Mouse (Mus musculus): ENCODE measurements around the gene Hsd3b4. TPM values are rescaled to one million over a fixed set of nuclear protein-coding genes. Genes with fewer than 3 reads are reported as not detected.
"Not testable (repeated sequence)": the region's sequence is repeated elsewhere in the genome, so short reads cannot be mapped to it uniquely, and the experiment has no call there.

Gene Hsd3b4
- polyA plus RNA-seq (2012; rRNA removed): not detected in 2 replicates

DNA sequence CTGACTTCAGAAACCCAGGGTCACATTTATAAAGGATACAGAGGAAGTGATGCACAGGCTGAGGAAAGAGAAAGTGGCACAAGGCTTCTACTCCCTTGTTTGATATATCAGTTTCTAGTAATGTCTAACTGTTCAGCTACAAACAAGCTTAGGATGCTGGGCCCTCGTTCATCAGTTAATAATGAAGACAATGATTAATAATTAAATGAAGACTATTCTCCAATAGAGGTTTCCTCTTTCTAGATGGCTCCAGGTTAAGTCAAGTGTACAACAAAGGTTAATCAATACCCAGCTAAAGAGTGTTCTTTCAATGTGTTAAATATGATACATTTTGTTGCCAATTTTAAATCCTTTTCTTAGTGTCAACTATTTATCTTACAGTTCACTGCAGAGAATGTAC is at the start of gene Hsd3b4:
TSS of gene Hsd3b4 (minus strand) at position 101 of the 400 bp plus-strand sequence.
- H3K27ac ChIP-seq (ENCODE audit: insufficient read depth, low read length); H3K4me3 ChIP-seq (ENCODE audit: insufficient read depth, low read length); H3K4me1 ChIP-seq (ENCODE audit: control insufficient read depth, insufficient read depth, low read length): not testable (repeated sequence)

- H3K4me1 ChIP-seq (ENCODE audit: control insufficient read depth, insufficient read depth, low read length); H3K27ac ChIP-seq (ENCODE audit: insufficient read depth, low read length); H3K4me3 ChIP-seq (ENCODE audit: insufficient read depth, low read length): not testable (repeated sequence)
These were observed 40.5 kb upstream of the Hsd3b4 start for GRCm38 (mm10) chr3:98550832-98551231.

DNA sequence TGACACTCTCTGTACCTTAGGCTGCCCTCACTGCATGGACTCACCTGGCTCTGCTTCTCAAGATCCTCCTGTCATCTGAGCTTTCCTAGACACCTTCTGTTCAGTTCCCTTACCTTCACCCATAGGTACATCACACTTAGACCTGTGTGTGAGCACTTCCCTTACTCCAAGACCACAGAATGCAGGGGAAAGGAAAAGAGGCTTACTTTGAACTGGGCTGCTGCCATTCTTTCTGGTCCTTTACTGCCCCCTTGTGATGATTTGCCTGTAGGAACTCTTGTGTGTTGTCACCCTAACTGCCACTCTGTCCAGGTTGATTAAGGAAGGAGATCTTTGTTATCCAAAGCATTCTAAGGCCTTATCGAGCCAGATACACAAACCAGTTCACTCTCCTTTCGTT is 39.9 kb upstream of the Hsd3b4 start:
- H3K4me1 ChIP-seq (ENCODE audit: control insufficient read depth, insufficient read depth, low read length); H3K27ac ChIP-seq (ENCODE audit: insufficient read depth, low read length); H3K4me3 ChIP-seq (ENCODE audit: insufficient read depth, low read length): not testable (repeated sequence)

GRCm38 (mm10) chr3:98548495-98548894 is 38.2 kb upstream of the Hsd3b4 start:
- not testable (repeated sequence) for H3K27ac ChIP-seq (ENCODE audit: insufficient read depth, low read length); H3K4me1 ChIP-seq (ENCODE audit: control insufficient read depth, insufficient read depth, low read length); H3K4me3 ChIP-seq (ENCODE audit: insufficient read depth, low read length)

- H3K4me3 ChIP-seq (ENCODE audit: insufficient read depth, low read length); H3K27ac ChIP-seq (ENCODE audit: insufficient read depth, low read length); H3K4me1 ChIP-seq (ENCODE audit: control insufficient read depth, insufficient read depth, low read length): not testable (repeated sequence)
These were observed 37.3 kb upstream of the Hsd3b4 start for GRCm38 (mm10) chr3:98547641-98548040.

GRCm38 (mm10) chr3:98524978-98525377 is 14.7 kb upstream of the Hsd3b4 start:
- not testable (repeated sequence) for H3K4me1 ChIP-seq (ENCODE audit: control insufficient read depth, insufficient read depth, low read length); H3K27ac ChIP-seq (ENCODE audit: insufficient read depth, low read length); H3K4me3 ChIP-seq (ENCODE audit: insufficient read depth, low read length)

- not testable (repeated sequence) for H3K4me1 ChIP-seq (ENCODE audit: control insufficient read depth, insufficient read depth, low read length); H3K27ac ChIP-seq (ENCODE audit: insufficient read depth, low read length); H3K4me3 ChIP-seq (ENCODE audit: insufficient read depth, low read length)
These were observed 14.2 kb upstream of the Hsd3b4 start for GRCm38 (mm10) chr3:98524552-98524951.

DNA sequence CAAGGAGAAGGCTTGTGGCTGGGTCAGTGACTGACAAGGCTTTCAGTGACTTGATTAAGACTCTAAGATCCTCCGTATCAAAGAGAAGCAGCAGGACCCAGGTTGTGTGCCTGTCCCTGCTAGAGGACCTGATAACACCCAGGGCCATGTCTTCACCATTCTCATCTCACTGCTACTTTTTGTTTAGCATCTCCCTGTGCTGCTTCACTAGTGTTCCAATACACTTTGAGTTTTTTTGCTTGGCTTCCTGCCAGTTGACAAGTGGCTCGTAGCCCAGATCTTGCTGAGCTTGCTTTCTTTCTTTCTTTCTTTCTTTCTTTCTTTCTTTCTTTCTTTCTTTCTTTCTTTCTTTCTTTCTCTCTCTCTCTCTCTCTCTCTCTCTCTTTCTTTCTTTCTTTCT is 12.5 kb upstream of the Hsd3b4 start:
- not testable (repeated sequence) for H3K4me1 ChIP-seq (ENCODE audit: control insufficient read depth, insufficient read depth, low read length); H3K27ac ChIP-seq (ENCODE audit: insufficient read depth, low read length); H3K4me3 ChIP-seq (ENCODE audit: insufficient read depth, low read length)

DNA sequence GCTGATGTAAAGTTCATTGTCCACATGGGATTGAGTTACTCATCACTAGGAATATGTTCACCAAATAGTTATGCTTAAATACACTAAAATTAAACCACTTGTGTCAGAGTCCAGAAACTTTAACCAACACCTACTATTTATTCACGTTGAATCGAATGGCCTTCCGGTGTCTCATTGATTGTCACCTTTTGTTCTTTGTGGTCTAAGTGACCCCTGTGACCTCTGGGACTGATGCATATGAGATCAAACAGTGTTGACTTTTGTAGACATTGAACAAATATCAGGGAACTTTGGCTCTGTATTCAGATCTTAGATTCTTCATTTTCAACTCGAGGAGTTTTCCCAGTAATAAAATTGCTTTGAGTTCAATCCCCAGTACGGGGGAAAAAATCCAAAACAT is 3.1 kb downstream of the Hsd3b4 start:
- not testable (repeated sequence) for H3K4me3 ChIP-seq (ENCODE audit: insufficient read depth, low read length); H3K27ac ChIP-seq (ENCODE audit: insufficient read depth, low read length); H3K4me1 ChIP-seq (ENCODE audit: control insufficient read depth, insufficient read depth, low read length)

- not testable (repeated sequence) for H3K27ac ChIP-seq (ENCODE audit: insufficient read depth, low read length); H3K4me3 ChIP-seq (ENCODE audit: insufficient read depth, low read length); H3K4me1 ChIP-seq (ENCODE audit: control insufficient read depth, insufficient read depth, low read length)
These were observed 12.9 kb downstream of the Hsd3b4 start for GRCm38 (mm10) chr3:98497401-98497800.

DNA sequence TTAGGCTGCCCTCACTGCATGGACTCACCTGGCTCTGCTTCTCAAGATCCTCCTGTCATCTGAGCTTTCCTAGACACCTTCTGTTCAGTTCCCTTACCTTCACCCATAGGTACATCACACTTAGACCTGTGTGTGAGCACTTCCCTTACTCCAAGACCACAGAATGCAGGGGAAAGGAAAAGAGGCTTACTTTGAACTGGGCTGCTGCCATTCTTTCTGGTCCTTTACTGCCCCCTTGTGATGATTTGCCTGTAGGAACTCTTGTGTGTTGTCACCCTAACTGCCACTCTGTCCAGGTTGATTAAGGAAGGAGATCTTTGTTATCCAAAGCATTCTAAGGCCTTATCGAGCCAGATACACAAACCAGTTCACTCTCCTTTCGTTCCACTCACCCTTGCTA is 13.6 kb downstream of the Hsd3b4 start:
- not testable (repeated sequence) for H3K4me1 ChIP-seq (ENCODE audit: control insufficient read depth, insufficient read depth, low read length); H3K4me3 ChIP-seq (ENCODE audit: insufficient read depth, low read length); H3K27ac ChIP-seq (ENCODE audit: insufficient read depth, low read length)

DNA sequence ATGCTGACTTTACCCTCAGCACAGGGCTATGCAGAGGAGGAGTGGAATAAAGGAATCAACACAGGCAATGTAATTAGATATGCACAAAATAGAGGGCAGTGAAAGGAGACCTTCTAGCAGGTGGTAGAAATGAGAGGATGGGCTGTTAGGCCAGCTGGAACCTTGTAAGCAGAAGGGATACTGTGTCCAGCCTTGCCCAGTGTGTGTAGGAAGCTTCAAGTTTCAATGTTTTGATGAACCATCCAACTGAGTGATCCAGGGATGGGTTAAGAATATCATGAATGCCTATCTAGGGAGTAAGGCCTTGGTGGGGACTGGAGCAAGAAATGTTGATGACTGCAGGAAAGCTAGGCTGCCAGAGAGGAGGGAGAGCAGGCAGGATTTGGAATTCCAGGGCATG is 15.3 kb downstream of the Hsd3b4 start:
- H3K27ac ChIP-seq (ENCODE audit: insufficient read depth, low read length); H3K4me1 ChIP-seq (ENCODE audit: control insufficient read depth, insufficient read depth, low read length); H3K4me3 ChIP-seq (ENCODE audit: insufficient read depth, low read length): not testable (repeated sequence)

GRCm38 (mm10) chr3:98494184-98494583 is 16.1 kb downstream of the Hsd3b4 start:
- H3K4me3 ChIP-seq (ENCODE audit: insufficient read depth, low read length); H3K4me1 ChIP-seq (ENCODE audit: control insufficient read depth, insufficient read depth, low read length); H3K27ac ChIP-seq (ENCODE audit: insufficient read depth, low read length): not testable (repeated sequence)

- not testable (repeated sequence) for H3K4me1 ChIP-seq (ENCODE audit: control insufficient read depth, insufficient read depth, low read length); H3K27ac ChIP-seq (ENCODE audit: insufficient read depth, low read length); H3K4me3 ChIP-seq (ENCODE audit: insufficient read depth, low read length)
These were observed 38.8 kb downstream of the Hsd3b4 start for GRCm38 (mm10) chr3:98471499-98471898.

- not testable (repeated sequence) for H3K4me1 ChIP-seq (ENCODE audit: control insufficient read depth, insufficient read depth, low read length); H3K4me3 ChIP-seq (ENCODE audit: insufficient read depth, low read length); H3K27ac ChIP-seq (ENCODE audit: insufficient read depth, low read length)
These were observed 39.3 kb downstream of the Hsd3b4 start for GRCm38 (mm10) chr3:98471057-98471456.

- H3K4me3 ChIP-seq (ENCODE audit: insufficient read depth, low read length); H3K4me1 ChIP-seq (ENCODE audit: control insufficient read depth, insufficient read depth, low read length); H3K27ac ChIP-seq (ENCODE audit: insufficient read depth, low read length): not testable (repeated sequence)
These were observed 41.0 kb downstream of the Hsd3b4 start for GRCm38 (mm10) chr3:98469323-98469722.

DNA sequence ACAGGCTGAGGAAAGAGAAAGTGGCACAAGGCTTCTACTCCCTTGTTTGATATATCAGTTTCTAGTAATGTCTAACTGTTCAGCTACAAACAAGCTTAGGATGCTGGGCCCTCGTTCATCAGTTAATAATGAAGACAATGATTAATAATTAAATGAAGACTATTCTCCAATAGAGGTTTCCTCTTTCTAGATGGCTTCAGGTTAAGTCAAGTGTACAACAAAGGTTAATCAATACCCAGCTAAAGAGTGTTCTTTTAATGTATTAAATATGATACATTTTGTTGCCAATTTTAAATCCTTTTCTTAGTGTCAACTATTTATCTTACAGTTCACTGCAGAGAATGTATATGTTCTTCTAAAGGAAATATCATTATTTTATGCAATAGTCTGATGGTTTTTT is 53.3 kb downstream of the Hsd3b4 start, which contains the start of gene Gm4450:
TSS of gene Gm4450 (minus strand) at position 101 of the 400 bp plus-strand sequence.
- not testable (repeated sequence) for H3K4me3 ChIP-seq (ENCODE audit: insufficient read depth, low read length); H3K4me1 ChIP-seq (ENCODE audit: control insufficient read depth, insufficient read depth, low read length)

More for the DNA sequence above, 53.3 kb downstream of the Hsd3b4 start, which contains the start of gene Gm4450:
- not testable (repeated sequence) for H3K27ac ChIP-seq (ENCODE audit: insufficient read depth, low read length)
